In genomic region chr5:132300794-132301193, GRCm38 (mm10) we compare ENCODE assay signal across 27 mouse cellular contexts.
"Had no signal": no experiment of that assay in that cellular context is flagged by ENCODE, and none has a peak within 500 bp of the region (broad histone marks: within the 10 kb centered on the region; RNA-seq: fewer than 3 reads in every experiment).

No protein-coding gene starts in this region.

- H3K9me3 ChIP-seq: heart, embryonic 10.5 days; heart, embryonic 12.5 days; hindbrain, embryonic 10.5 days; hindbrain, embryonic 12.5 days; intestine, embryonic 15.5 days; limb, embryonic 10.5 days; limb, embryonic 12.5 days; liver, embryonic 13.5 days; liver, embryonic 15.5 days had no signal

- ATAC-seq: hindbrain, embryonic 16.5 days; inflammation-experienced regulatory T-cells, adult 6 months; intestine, embryonic 15.5 days; intestine, postnatal 0 days had no signal

- H3K36me3 ChIP-seq: heart, embryonic 10.5 days; heart, embryonic 12.5 days; hindbrain, embryonic 10.5 days; hindbrain, embryonic 12.5 days; intestine, embryonic 15.5 days; limb, embryonic 10.5 days; limb, embryonic 12.5 days; liver, embryonic 13.5 days; liver, embryonic 15.5 days had no signal

- H3K9ac ChIP-seq: heart, embryonic 12.5 days; hindbrain, embryonic 12.5 days; hindbrain, embryonic 14.5 days; intestine, embryonic 15.5 days; limb, embryonic 12.5 days; liver, embryonic 13.5 days; liver, embryonic 15.5 days had no signal

- H3K27ac ChIP-seq: gastrocnemius, adult 2 months; heart, embryonic 10.5 days; hindbrain, embryonic 10.5 days; hindbrain, embryonic 12.5 days; hindbrain, embryonic 14.5 days; intestine, embryonic 15.5 days; limb, embryonic 10.5 days; limb, embryonic 12.5 days; liver, embryonic 13.5 days; liver, embryonic 15.5 days had no signal

- H3K4me1 ChIP-seq: liver, embryonic 15.5 days had no signal

- H3K4me2 ChIP-seq: heart, embryonic 12.5 days; hindbrain, embryonic 12.5 days; hindbrain, embryonic 14.5 days; intestine, embryonic 15.5 days; limb, embryonic 12.5 days; liver, embryonic 11.5 days; liver, embryonic 13.5 days; liver, embryonic 15.5 days had no signal

- H3K27me3 ChIP-seq: heart, embryonic 12.5 days; hindbrain, embryonic 12.5 days; intestine, embryonic 15.5 days; limb, embryonic 12.5 days; liver, embryonic 13.5 days; liver, embryonic 15.5 days had no signal

- DNase-seq: gastrocnemius, adult 2 months; gastrocnemius, postnatal 10 days; gastrocnemius, postnatal 25 days; heart, adult 18-20 months; heart, postnatal 10 days; kidney, adult 18-20 months; kidney, adult 8-10 months; kidney, postnatal 10 days; kidney, postnatal 25 days; kidney, postnatal 4 days; layer of hippocampus, adult 9-11 months; layer of hippocampus, postnatal 36 days; liver; liver, embryonic 13.5 days had no signal

- H3K4me3 ChIP-seq: gastrocnemius, adult 2 months; heart, embryonic 10.5 days; heart, embryonic 12.5 days; hindbrain, embryonic 10.5 days; hindbrain, embryonic 12.5 days; intestine, embryonic 15.5 days; limb, embryonic 10.5 days; limb, embryonic 12.5 days; liver, embryonic 13.5 days; liver, embryonic 15.5 days had no signal
